Mouse (Mus musculus): ENCODE results near the gene Actr1b.
"Not testable (repeated sequence)": the region's sequence is repeated elsewhere in the genome, so short reads cannot be mapped to it uniquely, and the experiment has no call there.

Actr1b gene

DNA sequence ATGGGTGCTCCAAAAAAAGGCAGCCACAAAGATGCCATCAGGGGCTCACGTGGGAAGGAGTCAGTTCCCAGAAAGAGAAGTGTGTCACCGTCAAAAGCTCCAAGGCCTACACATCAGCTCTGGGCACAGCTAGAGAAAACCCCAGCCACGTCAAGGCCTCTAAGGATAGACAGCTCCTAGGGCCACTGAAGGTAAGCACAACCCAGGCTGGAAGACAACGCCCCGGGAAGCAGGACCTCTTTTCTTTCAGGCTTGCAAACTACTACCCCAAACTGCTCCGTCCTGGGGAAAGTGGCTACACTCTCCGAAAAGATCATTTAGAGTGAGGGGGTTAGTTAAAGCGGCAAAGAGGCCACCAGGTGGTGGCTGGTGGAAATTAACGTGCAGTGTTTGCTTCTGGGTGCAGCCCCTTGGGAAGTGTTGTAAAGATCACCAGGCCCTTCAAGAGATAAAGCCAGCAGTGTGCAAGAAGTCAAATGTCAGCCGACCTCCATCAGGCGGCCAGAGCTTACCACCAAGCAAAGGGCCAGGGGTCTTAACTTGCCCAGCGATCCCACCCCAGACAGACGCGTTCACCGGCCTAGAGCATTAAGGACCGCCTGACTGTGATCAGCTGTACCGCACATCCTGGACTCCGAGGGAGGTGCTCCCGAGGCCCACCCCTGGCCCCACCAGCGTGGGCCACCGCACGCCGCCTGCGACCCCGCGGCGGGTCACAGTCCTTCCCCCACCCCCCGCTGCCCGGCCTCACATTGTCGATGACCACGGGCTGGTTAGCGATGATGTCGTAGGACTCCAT, 5.0 kb downstream of the Actr1b start:
- in situ Hi-C loops (cut with MboI; ENCODE audit: unreplicated experiment in 2 of 2) = loop anchor here in 1 of 2 experiments (25.0 kb wide), 1 partner anchor 1153 kb away; the partner anchor contains the start of genes Lipt1 and Tsga10

DNA sequence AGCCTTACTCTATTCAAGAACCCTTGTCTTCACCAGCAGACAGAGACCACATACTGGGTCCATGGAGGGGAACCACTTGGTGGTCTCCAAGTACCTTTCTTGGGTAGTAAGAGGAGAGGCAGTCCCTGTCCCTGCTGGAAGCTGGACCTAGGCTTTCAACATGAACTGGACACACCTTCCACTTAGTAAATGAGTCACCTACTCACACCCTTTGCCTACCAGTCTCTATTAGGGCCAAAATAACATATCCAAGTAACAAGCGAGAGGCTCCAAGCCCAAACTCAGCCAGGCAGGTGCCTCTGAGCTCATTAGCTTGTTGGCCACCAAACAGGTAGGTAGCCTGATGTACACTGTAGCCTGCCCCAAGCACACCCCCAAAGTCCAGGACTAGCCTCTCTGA, 5.6 kb downstream of the Actr1b start:
- in situ Hi-C loops (cut with MboI; ENCODE audit: unreplicated experiment in 2 of 2) = loop anchor here in 1 of 2 experiments (25.0 kb wide), 1 partner anchor 1154 kb away; the partner anchor contains the start of genes Lipt1 and Tsga10

DNA sequence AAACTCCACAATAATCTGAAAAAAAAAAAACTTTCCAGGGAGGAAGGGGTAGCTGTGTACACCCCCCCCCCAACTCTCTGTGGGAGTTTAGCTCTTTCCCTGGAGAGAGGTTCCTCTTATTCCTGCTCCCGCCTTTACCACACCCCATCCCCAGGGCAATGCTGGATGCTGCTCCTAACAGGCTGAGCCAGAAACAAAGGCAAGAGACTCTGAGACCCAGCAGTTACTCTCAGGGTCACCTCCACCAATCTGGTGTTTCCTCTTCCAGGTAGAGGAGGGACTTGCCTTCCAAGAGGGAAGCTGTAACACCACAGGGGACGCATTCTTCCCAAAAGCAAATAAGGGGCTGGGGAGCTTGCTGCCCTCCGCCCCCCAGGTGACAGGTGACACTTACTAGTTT, 6.4 kb downstream of the Actr1b start:
- in situ Hi-C loops (cut with MboI; ENCODE audit: unreplicated experiment in 2 of 2) = loop anchor here in 1 of 2 experiments (25.0 kb wide), 1 partner anchor 1155 kb away; the partner anchor contains the start of genes Lipt1 and Tsga10

DNA sequence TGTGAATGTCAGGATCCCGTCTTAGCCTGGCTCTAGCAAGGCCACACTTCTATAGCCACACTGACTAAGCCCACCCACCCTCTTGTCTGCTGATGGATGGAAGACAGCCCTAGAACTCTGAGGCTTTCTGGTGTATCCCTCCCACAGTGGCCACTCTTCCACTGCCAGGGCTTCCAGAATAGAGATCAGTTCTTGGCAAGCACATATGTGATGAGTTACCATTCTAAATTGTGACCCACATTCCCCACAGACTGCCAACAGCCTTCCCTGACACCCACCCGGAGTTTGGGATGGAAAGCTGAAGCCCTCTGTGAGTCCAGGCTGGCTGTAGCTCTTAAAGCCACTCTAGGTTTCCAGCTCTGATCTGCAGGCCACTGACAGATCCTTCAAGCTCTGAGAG, 7.1 kb downstream of the Actr1b start:
- in situ Hi-C loops (cut with MboI; ENCODE audit: unreplicated experiment in 2 of 2) = loop anchor here in 1 of 2 experiments (25.0 kb wide), 1 partner anchor 1155 kb away; the partner anchor contains the start of genes Lipt1 and Tsga10

DNA sequence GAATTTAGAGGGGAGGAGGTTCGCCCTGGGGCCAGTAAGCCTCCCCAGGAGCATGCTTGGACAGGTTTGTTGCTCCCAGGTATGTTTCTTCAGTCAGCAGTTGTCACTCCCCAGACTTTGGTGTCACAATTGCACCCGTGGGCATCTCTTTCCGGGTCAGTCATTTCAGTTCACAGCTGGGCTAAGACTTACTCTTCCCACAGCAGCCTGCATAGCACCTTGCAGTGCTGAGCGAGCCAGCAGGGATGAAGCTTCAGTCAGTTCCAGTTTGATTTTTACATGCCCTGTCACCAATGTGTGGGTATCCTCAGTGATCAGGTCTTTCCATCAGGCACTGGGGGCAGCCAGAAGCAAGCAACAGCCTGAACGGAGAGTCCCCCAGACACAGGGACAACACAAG, 17.2 kb downstream of the Actr1b start:
- in situ Hi-C loops (cut with MboI; ENCODE audit: unreplicated experiment in 2 of 2) = loop anchor here in 1 of 2 experiments (25.0 kb wide), 1 partner anchor 335 kb away; the partner anchor contains the start of genes Fer1l5 and Kansl3

DNA sequence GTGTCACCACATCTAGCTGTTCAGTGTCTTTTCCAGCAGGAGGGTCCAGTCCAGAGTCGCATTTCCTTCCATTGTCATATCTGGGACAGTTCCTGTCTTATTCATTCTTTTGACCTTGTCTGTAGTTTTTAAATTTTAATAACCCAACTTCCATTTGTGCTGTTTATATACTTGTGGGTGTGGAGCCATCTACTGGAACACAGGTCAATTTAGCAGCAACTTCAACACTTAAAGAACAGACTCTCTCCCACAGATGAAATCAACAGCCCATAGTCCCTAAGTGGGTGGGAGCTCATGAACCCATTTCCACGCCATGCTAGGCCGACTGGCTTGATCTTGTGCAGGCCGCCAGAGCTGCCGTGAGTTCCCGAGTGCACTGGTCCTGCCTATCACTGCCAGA, 17.8 kb downstream of the Actr1b start:
- in situ Hi-C loops (cut with MboI; ENCODE audit: unreplicated experiment in 2 of 2) = loop anchor here in 1 of 2 experiments (25.0 kb wide), 1 partner anchor 334 kb away; the partner anchor contains the start of genes Fer1l5 and Kansl3

DNA sequence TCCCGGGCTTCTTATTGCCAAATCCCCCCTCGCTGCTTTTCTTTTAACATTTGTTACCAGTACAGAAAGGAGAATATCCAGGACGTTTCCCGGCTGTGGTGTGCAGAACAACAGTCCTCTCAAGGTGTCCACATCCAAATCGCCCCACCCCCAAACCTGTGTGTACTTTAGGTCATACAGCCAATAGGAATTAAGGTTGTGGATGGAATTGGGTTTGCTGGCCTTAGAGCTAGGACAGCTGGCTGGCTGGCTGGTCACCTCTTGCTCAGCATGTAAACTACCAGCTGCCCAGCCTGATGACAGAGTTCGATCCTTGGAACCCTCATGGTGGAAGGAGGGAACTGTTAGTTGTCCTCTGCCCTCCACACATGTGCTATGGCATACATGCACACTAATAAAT, 19.4 kb downstream of the Actr1b start:
- in situ Hi-C loops (cut with MboI; ENCODE audit: unreplicated experiment in 2 of 2) = loop anchor here in 1 of 2 experiments (25.0 kb wide), 1 partner anchor 333 kb away; the partner anchor contains the start of genes Fer1l5 and Kansl3

DNA sequence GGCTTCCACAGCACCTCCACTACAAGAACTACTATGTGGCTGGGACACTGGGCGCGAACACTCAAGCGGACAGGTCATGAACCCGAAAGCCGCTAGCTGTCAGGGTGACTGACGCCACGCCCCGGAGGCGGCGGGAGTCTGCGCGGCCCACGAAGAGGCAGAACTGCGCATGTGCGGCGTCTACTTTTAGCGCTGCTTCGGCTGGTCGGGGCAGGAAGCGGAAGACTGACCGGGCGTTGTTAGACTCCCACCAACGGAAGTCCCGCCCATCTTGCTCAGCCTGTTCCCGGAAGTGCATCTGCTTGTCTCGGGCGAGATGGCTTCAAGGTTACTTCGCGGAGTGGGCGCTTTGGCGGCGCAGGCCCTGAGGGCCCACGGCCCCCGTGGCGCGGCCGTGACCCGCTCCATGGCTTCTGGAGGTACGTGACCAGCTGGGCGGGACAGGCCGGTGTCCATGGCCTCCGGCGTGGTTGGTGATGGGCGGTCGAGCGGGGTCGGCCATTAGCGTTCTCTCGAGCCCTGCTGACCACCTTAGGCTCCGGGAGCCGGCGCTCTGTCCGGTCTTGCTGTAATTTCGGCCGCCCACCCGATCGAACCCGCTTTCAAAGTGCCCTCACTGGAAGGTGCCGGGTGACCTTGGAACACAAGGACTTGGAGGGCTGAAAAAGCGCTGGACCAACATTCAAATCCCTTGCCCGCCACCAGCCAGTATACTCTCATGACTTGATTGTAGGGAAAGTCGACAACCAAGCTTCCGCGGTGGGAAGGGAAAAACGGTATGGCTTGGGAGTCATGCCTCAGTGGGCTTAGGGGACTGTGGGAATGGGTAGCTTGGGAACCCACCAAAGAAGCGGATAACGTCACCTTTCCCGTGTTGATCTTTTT, 22.7 kb downstream of the Actr1b start, which contains the start of gene Cox5b:
Gene Cox5b (plus strand): TSS at position 179 of the 885 bp plus-strand sequence.
- in situ Hi-C loops (cut with MboI; ENCODE audit: unreplicated experiment in 2 of 2) = loop anchor here in 1 of 2 experiments (25.0 kb wide), 1 partner anchor 329 kb away; the partner anchor contains the start of genes Fer1l5 and Kansl3

DNA sequence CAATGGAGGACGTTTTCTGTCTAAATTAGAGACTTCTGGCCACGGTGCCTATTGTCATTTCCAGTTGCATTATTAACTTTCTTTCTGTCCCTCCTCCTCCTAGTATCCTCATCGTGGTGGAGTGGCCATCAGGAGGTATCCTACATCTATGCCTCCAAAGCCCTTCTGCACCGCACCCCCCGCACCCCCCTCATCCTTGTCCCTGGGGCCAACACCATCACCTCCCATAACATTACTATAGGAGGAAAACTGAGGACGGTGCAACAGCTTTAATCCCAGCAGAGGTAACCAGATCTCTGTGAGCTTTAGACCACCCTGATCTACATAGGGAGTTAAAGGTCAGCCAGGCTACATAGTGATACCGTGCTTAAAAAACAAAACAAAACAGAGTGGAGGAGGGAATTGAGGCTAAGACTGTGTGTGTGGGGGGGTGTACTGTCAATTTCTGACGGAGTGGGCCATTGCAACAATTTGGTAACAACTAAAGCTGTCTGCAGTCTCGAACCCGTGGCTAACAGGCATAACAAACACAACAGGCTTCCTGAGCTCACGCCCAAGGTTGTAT, 23.5 kb downstream of the Actr1b start:
- in situ Hi-C loops (cut with MboI; ENCODE audit: unreplicated experiment in 2 of 2) = loop anchor here in 1 of 2 experiments (25.0 kb wide), 1 partner anchor 328 kb away; the partner anchor contains the start of genes Fer1l5 and Kansl3

DNA sequence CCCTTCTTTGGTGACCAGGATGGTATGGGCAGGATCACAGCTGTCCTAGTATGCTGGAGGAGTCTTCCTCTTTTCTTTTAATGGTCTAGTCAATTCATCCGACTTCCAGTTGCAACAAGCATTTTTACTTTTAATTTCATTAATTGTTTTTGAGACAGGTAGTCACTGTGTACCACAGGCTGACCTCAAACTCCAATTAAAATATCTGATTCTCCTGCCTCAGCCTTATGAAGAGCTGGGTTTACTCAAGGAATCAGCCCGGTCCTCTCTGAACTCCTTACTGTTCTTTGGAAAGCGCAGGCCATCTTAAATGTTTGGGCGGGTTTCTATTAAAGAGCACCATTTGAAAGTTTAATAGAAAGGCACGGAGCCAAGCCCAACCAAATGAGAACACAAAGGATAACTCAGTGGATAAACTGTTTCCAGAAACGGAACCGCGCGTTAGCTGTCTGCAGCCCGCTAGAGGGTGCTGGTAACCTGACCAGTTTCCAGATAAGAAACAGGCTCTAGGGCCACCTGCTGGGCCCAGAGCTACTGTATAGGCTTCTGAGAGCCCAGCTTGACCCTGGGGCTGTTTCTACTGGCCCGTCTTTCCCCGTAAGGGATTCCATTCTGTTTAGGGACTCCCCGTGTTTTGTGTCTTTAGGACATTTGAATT, 30.3 kb downstream of the Actr1b start:
- in situ Hi-C loops (cut with MboI; ENCODE audit: unreplicated experiment in 2 of 2) = loop anchor here (10.0 to 25.0 kb wide), 2 partner anchors 139 to 322 kb away; partner anchors contain the start of genes Ankrd39 (in 2 of the 2), Fer1l5 (in 1 of the 2) and Kansl3 (in 1 of the 2)

DNA sequence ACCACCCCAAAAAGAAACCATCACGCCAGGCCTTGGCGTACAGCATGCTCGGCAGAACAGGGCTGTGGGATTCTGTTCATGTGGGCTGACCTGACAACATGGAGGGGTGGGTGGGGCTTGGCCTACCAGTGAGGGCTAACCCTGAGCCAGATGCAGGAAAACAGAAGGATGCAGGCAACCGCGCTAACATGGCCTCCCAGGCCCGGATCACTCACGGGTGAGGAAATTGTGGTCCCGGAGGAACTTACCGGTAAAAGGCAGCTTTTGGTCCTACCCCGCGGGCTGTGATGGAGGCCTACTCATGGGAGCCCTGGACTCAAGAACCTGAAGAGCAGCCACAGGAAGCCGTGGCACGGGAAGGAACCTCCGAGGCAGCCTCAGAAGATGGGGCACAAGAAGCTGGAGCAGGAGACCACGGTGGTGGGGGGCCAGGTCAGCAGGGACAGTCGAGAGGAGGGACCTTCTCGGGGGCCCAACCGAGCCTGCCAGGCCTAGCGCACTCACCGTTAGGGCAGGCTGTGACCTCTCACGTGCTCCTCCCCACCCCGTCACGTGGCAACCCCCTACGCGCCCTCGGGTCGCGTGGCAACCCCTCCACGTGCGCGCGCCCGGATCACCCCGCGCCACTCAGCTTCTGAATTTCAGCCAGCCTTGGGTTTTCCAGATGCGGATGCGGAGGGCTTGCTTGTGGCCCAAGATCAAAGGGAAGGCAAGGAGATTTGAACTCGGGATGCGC, 31.4 kb downstream of the Actr1b start, which contains the start of gene Fam178b:
Gene Fam178b (minus strand): TSS at position 564 of the 736 bp plus-strand sequence.
- in situ Hi-C loops (cut with MboI; ENCODE audit: unreplicated experiment in 2 of 2) = loop anchor here (10.0 to 25.0 kb wide), 2 partner anchors 138 to 320 kb away; partner anchors contain the start of genes Ankrd39 (in 2 of the 2), Fer1l5 (in 1 of the 2) and Kansl3 (in 1 of the 2)

DNA sequence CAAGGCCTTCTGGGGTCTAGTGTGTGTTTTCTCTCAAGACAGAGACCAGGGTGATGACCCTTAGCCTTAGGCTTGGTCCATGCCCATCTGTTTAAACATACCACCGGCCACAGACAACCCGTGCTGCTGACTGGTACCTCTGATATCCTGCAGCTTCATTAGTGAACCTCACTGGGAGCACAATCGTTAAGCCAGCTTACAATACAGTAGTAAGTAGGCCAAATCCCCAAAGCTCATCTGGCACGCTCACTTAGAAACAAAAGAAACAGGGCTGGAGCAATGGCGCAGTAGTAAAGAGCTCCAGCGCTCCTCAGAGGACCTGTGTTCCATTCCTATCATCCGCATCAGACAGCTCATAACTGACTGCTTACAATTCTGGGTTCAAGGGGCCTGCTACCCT, 33.3 kb downstream of the Actr1b start:
- in situ Hi-C loops (cut with MboI; ENCODE audit: unreplicated experiment in 2 of 2) = loop anchor here (10.0 to 25.0 kb wide), 2 partner anchors 136 to 319 kb away; partner anchors contain the start of genes Ankrd39 (in 2 of the 2), Fer1l5 (in 1 of the 2) and Kansl3 (in 1 of the 2)

DNA sequence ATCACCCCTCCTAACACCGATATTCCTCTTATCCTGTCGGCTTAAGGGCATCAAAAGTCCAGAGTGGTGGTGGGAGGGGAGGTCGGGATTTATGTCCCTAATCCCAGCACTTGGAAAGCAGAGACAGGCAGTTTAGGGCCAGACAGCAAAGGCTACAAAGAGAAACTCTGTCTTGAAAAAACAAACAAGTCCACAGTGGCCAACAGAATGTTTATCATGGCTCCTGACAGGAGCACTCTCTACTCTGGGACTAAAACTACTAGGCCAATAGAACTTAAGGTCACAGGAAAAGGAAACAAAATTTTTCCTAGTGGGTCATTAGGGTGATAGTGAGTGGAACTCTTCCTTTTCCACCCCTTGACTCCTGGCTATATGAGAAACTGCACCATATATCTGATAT, 39.3 kb downstream of the Actr1b start:
- in situ Hi-C loops (cut with MboI; ENCODE audit: unreplicated experiment in 2 of 2) = loop anchor here in 1 of 2 experiments (25.0 kb wide), 1 partner anchor 313 kb away; the partner anchor contains the start of genes Fer1l5 and Kansl3

DNA sequence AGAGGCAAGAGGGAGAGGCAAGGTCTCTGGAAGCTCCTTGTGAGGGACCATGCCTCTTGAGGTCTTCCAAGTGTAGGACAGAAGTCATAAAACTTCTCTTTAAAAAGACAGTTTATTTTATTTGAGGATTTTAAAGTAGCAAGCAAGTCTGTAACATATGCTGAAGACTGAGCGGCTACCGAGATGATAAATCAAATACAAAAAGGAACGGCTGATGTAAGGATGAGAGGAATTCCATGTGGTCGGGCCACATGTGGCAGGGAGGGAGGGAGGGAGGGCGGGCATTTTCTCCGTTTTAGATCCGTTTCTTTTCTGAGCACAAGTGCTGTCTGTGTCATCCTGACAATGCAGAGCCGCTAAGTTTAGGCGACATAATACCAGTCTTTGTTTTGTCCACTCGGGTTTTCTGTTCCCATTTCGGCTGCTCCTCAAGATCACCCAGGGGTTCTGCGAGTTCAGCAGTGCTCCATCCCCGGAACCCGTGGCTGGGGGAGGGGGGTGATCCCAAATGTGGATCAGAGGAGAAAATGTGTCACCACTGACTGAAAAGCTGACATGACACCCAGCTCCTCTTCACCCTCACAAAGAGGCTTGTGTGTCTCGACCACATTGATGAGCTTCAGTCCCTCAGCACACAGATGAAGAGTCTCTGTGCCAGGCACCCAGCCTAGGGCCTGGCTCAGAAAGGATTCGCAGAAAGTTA, 41.4 kb downstream of the Actr1b start:
- in situ Hi-C loops (cut with MboI; ENCODE audit: unreplicated experiment in 2 of 2) = no loop called here

DNA sequence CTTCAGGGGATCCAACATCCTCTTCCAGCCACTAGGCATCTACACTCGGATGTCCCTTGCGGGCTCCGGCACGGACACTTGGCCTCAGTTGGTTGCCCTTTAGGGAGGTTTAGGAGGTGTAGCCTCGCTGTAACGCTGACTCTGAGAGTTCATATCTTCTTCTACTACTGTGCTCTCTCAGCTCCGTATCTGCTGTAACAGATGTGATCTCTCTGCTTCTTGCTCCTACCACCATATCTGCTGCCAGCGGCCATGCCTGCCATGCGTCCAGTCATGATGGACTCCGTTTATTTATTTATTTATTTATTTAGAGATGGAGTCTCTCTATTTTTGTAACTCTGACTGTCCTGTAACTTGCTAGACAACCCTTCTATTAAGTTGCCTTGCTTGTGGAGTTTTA, 43.0 kb downstream of the Actr1b start:
- in situ Hi-C loops (cut with MboI; ENCODE audit: unreplicated experiment in 2 of 2) = no loop called here

DNA sequence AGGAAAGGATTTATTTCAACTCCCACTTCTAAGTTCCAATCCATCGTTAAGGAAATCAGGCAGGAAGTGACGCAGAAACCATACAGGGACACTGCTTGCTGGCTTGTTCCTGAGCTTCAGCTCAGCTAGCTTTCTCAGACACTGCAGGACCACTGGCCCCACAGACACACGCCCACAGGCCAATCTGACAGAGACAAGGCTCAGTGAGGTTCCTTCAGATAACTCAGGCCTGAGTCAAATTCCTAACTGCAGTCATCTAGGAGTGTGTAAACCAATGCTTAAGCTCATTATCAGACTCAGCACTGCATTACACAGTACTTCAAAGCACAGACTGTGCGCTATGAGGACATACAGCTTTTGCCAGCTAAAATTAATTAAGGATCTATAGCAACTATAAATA, 44.0 kb downstream of the Actr1b start:
- in situ Hi-C loops (cut with MboI; ENCODE audit: unreplicated experiment in 2 of 2) = no loop called here

DNA sequence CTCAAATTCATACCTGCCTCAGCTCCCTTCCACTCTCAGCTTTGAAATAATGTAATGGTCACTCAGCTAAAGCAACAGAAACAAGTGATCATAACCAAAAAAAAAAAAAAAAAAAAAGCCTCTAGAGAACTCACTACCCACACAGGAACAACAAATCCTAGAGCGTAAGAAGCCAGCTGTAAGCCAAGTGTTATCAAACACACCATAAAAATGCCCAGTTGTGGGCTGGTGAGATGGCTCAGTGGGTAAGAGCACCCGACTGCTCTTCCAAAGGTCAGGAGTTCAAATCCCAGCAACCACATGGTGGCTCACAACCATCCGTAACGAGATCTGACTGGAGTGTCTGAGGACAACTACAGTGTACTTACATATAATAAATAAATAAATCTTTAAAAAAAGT, 46.2 kb downstream of the Actr1b start:
- in situ Hi-C loops (cut with MboI; ENCODE audit: unreplicated experiment in 2 of 2) = not testable (repeated sequence)

DNA sequence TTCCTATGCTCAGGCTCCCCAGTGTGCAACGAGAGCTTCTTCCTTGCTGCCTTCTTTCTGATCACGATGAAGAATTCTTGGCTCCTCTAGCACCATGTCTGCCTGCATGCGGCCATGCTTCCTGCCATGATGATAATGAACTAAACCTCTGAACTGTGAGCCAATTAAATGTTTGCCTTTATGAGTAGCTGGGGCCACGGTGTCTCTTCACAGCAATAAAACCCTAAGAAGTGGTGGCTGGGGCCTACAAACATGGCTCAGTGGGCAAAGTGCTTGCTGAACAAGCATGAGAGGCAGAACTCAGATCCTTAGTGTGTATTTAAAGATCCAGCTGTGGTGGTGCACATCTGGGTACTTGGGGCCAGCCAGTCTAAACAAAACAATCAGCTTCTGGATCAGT, 48.3 kb downstream of the Actr1b start:
- in situ Hi-C loops (cut with MboI; ENCODE audit: unreplicated experiment in 2 of 2) = no loop called here
